Mouse (Mus musculus): ENCODE results near the gene Zfp36l2.

DNA sequence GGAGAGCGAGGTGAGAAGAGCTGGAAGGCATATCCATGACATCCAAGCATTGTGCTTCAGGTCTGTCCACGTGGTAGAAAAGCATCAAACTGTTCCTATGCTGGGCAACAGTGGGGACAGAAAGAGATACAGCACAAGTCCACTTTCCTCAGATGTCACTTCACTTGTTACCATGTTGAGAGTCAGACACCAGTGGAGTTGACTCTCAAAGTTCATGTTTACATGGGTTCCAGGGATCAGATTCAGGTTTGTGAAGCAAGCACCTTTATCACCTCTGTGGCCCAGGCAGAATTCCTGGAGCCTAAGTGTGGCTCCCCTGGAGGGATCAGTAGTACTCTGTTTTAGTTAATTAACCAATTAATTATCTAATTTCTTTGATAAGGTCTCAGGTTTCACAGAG, 46.0 kb upstream of the Zfp36l2 start:
- TF ChIP-seq POLR2A (IDR thresholded peaks at IDR 0.05; ENCODE audit: extremely low read depth, insufficient read depth, low read length) (no peak), CTCF (IDR thresholded peaks at IDR 0.05; ENCODE audit: extremely low read depth, insufficient read depth, low read length) (no peak)

Measured in cortical plate, adult 2 months (tissue).